Mouse (Mus musculus): ENCODE data around the gene Gpr21.

GRCm38 (mm10) chr2:37511134-37511901, 4.8 kb upstream of the Gpr21 start:
- no peak for TF ChIP-seq CTCF (IDR thresholded peaks at IDR 0.05; ENCODE audit: low read depth, low read length)
- TF ChIP-seq POLR2A (IDR thresholded peaks at IDR 0.05; ENCODE audit: extremely low read depth, insufficient read depth, low read length): no peak

Data from liver, adult 2 months (tissue).